Mouse (Mus musculus): ENCODE measurements at regions not wholly inside any gene's neighbourhood (a gene's known extent, or its start where the extent isn't known, plus 50 kb on each side); places are given as distances from the start of the nearest gene placed in this dataset.

- peak; percentile 53 to 58 for DNase-seq (ENCODE audit: low spot score in 2 of 2)
Observed at GRCm38 (mm10) chr1:137927953-137928352, 247.6 kb downstream of the Ptprc start.

- no peak for DNase-seq (ENCODE audit: low spot score in 2 of 2)
Observed at GRCm38 (mm10) chr1:137926326-137926725, 249.2 kb downstream of the Ptprc start.

GRCm38 (mm10) chr1:137924156-137924555 lies 251.4 kb downstream of the Ptprc start:
- no peak for DNase-seq (ENCODE audit: low spot score in 2 of 2)

GRCm38 (mm10) chr1:137923705-137924104 lies 251.8 kb downstream of the Ptprc start:
- DNase-seq (ENCODE audit: low spot score in 2 of 2): no peak

GRCm38 (mm10) chr1:137922769-137923168 lies 252.7 kb downstream of the Ptprc start:
- peak in 1 of 2 experiments; percentile 24 for DNase-seq (ENCODE audit: low spot score in 2 of 2)

DNA sequence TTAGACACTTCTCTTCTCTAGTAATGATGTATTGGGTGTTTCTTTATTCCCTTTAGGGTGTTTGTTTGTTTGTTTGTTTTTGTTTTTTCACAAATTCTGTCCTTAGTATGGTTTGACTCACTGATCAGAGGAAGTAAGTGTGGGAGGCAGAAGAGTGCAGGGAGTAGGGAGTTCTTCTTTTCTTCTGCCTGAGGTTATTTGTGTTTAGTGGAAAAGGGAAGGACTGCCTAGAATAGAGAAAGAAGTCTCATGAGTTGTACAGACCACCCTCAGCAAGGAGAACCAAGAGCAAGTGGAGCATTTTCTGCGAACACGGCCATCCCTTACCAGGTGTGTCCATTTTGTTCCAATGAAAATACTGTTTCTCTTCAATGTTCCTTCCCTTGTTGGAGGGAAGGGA lies 253.9 kb downstream of the Ptprc start:
- no peak for DNase-seq (ENCODE audit: low spot score in 2 of 2)

- DNase-seq (ENCODE audit: low spot score in 2 of 2): no peak
Observed at GRCm38 (mm10) chr1:137919739-137920563, 255.6 kb downstream of the Ptprc start.

DNA sequence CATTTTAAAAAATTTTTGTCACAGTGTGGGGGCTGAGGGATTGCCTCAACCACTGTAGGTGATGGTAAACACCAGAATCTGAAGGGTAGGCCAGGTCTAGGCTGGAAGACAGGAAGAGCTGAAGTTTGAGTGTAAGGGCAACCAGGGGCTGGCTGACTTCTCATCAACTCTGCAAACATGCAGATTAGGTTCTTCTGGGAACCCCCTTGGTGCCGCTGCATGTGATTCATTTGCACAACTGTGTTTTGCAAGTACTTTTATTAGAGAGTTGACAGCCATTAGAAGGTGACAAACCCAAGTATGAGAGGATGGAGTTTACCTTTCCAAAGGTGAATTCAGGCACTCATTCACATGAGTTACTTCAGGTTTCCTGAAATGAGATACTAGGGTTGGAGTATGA lies 258.1 kb downstream of the Ptprc start:
- DNase-seq (ENCODE audit: low spot score in 2 of 2): no peak

GRCm38 (mm10) chr1:137906883-137907282 lies 268.6 kb downstream of the Ptprc start:
- no peak for DNase-seq (ENCODE audit: low spot score in 2 of 2)

- no peak for DNase-seq (ENCODE audit: low spot score in 2 of 2)
Observed at GRCm38 (mm10) chr1:137906477-137906876, 269.0 kb downstream of the Ptprc start.

DNA sequence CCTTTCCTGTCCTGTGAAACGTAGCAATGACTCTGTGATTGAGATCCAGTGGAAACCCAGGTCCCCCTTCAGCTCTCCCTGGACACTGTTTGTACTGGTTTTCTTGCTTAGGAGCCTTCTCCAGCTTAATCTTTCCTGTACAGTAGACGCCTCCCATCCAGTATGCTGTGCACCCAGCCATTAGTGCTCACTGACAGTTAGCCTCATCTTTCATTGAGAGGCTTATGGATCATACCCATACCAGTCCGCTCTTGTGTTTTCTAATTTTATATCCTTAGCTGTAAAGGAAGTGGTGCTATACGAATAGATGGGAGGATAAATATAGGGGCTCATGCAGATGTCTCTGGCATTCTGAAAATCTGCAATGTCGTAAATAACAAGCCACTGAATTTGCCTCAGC lies 269.9 kb downstream of the Ptprc start:
- no peak for DNase-seq (ENCODE audit: low spot score in 2 of 2)

- DNase-seq (ENCODE audit: low spot score in 2 of 2): no peak
Observed at GRCm38 (mm10) chr1:137903351-137903750, 272.2 kb downstream of the Ptprc start.

DNA sequence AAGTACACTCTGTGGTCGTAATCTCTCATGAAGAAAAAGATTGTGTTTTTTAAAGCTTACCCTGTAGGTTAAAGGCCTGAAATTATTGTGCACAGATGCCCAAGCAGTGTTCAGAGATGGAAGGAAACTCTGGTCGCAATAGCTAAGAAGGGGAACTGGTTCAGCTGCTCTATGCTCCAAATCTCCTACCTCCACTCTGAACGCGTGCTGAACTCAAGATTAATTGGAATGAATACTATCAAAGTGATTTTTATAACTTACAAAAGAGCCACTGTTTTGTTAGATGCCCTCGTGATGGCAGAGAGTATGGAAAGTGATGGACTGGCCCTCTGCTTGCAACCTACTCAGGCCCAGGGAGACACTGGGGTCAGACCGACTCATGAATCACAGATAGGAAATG lies 272.6 kb downstream of the Ptprc start:
- DNase-seq (ENCODE audit: low spot score in 2 of 2): no peak

- no peak for DNase-seq (ENCODE audit: low spot score in 2 of 2)
Observed at GRCm38 (mm10) chr1:137901996-137902395, 273.5 kb downstream of the Ptprc start.

- DNase-seq (ENCODE audit: low spot score in 2 of 2): no peak
Observed at GRCm38 (mm10) chr1:137901211-137901610, 274.3 kb downstream of the Ptprc start.

- DNase-seq (ENCODE audit: low spot score in 2 of 2): peak in 1 of 2 experiments; percentile 18
Observed at GRCm38 (mm10) chr1:137900621-137901071, 274.9 kb downstream of the Ptprc start.

DNA sequence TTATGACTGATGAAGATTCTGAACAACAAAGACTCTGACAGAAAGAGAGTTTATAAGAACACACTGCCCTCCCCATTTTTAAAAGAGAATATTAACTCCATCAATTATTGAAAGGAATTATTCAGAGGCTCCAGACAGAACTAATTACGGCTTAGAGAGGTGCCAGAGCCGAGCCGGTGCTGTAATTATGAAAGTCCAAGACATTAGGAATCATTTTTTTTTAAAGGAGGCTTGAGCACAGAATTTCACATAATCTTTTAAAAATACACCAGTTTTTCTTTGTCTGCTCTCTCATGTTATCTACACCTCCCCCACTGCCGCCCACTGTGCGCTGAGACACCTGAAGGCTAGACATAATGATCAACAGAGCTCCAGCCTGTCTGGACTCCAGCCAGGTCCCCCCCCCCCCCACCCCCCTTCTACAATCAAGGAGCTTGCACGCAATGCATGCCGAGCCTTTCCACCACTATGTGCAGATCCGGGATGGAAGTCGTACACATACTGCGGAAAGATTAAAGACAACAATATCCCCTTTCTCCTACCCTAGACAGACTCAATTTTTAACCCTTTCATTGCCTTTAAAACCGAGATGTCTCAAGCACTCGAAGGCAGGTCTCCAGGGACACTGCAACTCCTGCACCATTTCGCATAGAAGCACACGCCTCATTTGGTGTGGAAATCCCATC lies 275.4 kb downstream of the Ptprc start:
- peak; percentile 29 to 41 for DNase-seq (ENCODE audit: low spot score in 2 of 2)

- no peak for DNase-seq (ENCODE audit: low spot score in 2 of 2)
Observed at GRCm38 (mm10) chr1:137899305-137899704, 276.2 kb downstream of the Ptprc start.

GRCm38 (mm10) chr1:137898891-137899290 lies 276.6 kb downstream of the Ptprc start:
- DNase-seq (ENCODE audit: low spot score in 2 of 2): no peak

- peak; percentile 89 to 92 for DNase-seq (ENCODE audit: low spot score in 2 of 2)
Observed at GRCm38 (mm10) chr1:137898397-137898796, 277.1 kb downstream of the Ptprc start.

- DNase-seq (ENCODE audit: low spot score in 2 of 2): no peak
Observed at GRCm38 (mm10) chr1:137881656-137882055, 293.9 kb downstream of the Ptprc start.

DNA sequence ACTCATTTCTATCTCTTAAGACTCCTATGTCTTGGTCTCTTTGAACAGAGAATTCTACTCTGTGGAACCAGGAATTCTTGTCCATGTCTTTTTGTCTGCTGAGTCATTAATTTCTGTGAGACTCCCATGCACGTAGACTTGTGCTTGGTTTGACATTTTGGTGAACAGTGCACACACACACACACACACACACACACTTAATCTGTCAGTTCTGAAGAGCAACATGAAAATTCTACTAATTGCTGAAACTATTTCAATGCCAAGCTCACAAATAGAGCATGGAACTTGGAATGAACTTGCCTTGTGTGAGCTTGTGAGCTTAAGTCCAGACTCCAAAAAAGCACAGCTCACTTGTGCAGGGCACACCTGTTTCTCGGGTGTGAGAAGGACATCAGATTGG lies 301.1 kb downstream of the Ptprc start:
- DNase-seq (ENCODE audit: low spot score in 2 of 2): no peak

GRCm38 (mm10) chr1:137873628-137874027 lies 301.9 kb downstream of the Ptprc start:
- DNase-seq (ENCODE audit: low spot score in 2 of 2): no peak

Data from heart, adult 9 months (tissue).